Mouse (Mus musculus): ENCODE measurements around the gene Dazap1. TPM values are rescaled to one million over a fixed set of nuclear protein-coding genes. Genes with fewer than 3 reads are reported as not detected.

Gene Dazap1
- 78.1 TPM for polyA plus RNA-seq (2017; shearing (Covaris generic))

DNA sequence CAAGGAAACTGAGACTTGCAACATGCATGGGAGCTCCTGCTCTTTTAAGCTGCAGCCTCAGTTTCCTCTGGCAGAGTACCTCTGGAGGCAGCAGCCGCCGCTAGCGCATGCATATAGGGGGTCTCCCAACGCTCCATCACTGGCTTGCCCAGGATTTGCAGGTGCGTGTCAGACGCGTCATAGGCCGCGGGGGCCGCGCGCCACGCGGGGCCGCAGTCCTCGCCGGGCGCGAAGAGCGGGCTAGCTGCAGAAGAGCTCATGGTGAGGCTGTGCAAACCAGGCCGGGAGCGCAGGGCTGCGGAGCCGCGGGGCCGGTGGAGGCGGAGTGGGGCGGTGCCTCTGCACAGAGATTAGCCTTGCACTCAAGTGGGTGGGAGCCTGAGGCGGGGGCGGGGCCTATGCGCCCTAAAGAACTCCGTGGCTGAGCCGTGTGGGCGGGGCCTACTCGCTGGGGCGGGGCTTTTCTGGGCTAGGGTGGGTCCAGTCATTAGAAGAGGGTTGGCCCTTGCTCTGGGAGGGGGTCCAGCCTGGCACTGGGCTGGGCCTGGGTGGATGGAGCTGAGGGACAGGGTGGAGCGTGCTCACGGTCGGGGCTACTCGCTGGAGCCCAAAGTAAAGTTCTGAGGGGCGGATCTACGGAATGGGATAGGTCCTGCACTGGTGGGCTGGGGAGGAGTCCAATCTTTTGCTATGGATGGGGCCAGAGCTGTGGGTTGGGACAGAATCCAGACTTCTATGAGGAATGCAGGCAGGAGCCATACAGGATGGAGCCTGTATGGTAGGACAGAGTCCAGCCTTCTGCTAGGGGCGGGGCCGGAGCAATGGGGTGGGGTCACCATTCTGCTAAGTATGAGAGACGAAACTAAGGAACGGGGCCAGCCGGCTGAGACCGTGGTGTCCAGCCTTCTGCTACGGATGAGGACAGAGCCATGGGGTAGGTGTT, at the start of gene Dazap1, which contains the start of gene Gamt:
Dazap1 (plus strand) TSS at position 845 of the 943 bp plus-strand sequence.
Gamt (minus strand) TSS at position 371 of the 943 bp plus-strand sequence.

DNA sequence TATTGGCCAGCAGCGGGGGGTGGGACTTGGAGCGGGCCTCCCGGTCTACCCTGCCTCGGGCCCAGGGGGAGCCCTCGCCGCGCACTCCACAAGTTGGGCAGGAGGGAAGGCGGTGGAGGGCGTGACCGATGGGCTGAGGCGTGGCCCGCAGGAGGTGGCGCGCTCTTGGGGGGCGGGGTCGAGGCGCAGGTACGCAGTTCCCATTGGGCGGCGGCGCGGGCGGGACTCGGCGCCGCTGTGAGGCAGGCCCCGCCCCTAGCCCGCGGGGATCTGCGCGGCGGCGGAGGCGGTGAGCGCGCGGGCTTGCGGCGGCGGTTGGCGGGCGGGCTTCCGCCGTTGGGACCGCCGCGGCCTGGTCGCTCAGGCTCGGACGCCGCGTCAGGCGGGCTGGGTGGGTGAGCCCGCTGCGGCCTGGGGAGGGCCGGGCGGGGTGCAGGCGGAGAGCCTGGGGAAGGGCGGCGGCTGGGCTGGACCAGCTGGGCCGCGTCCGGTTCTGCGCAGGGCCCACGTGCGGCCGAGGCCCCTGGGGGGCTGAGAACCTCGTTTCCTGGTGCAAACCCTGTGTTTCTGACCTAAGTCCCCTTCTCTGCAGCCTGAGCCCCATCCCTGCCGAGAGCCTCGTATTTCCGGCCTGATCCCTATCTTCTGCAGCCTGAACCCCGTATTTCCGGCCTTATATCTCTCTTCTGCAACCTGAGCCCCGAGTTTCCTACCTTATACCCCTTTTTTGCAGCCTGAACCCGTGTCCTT, 34.7 kb upstream of the Dazap1 start, which contains the start of gene Mum1:
Mum1 (plus strand) TSS at position 19 of the 750 bp plus-strand sequence.

DNA sequence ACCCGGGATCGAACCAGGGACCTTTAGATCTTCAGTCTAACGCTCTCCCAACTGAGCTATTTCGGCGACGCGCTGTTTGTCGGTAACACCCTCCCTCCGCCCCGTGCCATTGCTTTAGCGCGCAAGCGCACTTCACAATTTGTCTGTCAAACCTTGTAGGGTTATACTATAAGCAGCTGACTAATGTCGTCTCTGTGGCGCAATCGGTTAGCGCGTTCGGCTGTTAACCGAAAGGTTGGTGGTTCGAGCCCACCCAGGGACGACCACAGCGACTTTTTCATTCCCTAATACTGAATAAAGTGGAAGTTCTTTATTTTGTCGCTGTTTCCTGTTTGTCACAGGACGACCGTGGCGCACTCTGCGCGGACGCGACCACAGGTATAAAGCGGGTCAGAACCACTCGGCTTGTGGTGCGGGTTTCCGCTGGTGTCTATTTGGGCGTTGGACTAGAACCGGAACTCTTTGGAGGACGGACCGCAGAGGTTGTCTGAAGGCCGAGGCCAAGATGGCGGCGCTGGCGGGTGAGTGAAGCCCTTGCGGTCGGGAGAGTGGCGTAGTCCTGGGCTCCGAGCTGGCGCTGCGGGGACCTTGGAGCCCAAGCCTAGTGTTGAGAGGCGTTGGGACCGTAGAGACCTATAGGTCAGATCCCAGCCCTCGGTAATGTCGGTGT, 12.2 kb upstream of the Dazap1 start, which contains the start of gene Ndufs7:
Ndufs7 (plus strand) TSS at position 151 of the 670 bp plus-strand sequence.

DNA sequence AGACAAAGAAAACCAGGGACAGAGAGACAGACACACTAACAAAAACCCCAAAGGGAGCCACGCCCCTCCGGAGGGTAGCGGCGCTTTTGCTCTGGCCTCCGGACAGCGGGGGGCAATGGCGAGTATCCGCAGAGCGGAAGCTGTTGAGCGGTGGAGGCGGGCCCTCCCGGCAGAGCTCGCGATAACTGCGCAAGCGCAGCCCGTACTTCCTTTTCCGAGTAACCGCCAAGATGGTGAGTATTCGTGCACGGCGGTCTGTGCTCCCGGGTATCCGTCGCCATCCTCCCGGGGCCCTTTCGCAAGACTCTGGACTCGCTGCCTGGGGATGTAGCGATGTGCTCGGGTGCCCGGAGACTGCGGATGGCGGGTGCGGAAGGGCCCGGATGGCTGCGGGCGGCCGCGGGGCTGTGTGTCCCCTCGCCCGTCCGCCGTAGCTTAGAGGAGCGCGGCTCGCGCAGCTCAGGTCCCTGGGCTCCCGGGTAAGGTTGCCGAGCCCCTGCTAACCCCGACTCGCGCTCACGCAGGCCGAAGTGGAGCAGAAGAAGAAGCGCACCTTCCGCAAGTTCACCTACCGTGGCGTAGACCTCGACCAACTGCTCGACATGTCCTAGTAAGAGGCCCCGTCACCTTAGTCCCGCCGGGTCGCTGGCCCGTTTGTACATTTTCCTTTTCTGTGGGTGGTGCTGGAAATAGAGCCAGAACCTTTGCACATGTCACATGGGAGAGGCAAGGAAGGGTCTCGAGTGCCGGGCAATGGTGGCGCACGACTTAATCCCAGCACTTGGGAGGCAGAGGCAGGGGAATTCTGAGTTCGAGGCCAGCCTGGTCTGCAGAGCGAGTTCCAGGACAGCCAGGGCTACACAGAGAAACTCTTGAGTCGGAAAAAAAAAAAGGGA, 31.2 kb downstream of the Dazap1 start, which contains the start of gene Rps15:
Rps15 (plus strand) TSS at position 203 of the 896 bp plus-strand sequence.

GRCm38 (mm10) chr10:80295618-80296425, 34.5 kb downstream of the Dazap1 start, which contains the start of gene Apc2:
Apc2 (plus strand) TSS chr10:80295977.

GRCm38 (mm10) chr10:80320340-80320760, 59.1 kb downstream of the Dazap1 start, which contains the start of gene 2310011J03Rik:
2310011J03Rik (minus strand) TSS chr10:80320537.

DNA sequence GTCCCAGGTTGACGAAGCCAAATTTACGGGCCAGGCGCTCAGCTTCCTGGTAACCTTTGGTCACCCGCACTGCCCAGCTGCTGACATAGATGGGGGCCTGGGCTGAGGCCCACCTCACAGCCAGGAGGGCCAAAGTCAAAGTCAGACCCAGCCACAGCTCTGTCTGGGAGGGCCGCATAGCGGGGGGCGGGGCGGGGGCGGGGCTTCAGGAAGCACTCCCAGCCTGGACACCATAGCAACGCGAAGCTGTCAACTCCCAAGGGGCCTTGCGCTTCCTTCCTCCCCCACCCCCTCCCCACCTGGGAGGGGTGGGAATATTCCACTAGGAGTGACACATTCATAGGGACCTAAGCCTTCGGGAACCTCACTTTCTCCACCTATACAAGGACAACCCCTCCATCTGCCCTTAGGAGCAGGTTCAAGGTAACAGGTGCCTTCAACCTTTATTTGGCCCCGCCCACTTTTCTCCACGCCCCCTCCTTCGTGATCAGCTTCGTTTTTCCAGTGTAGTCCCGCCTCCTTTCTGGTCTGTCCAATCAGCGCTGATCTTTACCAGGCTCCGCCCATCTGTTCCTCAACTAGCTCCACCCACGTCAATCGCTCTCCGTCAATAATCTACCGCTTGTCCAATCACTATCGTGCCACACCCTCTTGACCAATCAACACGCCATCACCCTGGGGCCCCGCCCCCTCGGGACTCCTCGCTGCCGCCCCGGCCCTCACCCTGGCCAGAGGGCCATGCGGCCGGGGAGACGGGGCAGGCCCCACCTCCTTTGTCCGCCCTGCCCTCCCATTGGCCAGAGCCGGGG, 68.2 kb downstream of the Dazap1 start, which contains the start of the genes Pcsk4 and Reep6:
Pcsk4 (minus strand) TSS at position 226 of the 809 bp plus-strand sequence.
Reep6 (plus strand) TSS at position 681 of the 809 bp plus-strand sequence.

Other genes with a start within 250 kb of the Dazap1 start
- gene Arhgap45, start 244.8 kb upstream of the Dazap1 start, polyA plus RNA-seq (2017; shearing (Covaris generic)) = 732 TPM
- gene Polr2e, start 221.7 kb upstream of the Dazap1 start, polyA plus RNA-seq (2017; shearing (Covaris generic)) = 104 TPM
- 296 TPM for gene Gpx4, start 214.3 kb upstream of the Dazap1 start, polyA plus RNA-seq (2017; shearing (Covaris generic))
- gene Sbno2, start 155.9 kb upstream of the Dazap1 start, polyA plus RNA-seq (2017; shearing (Covaris generic)) = 60.3 TPM
- 31.4 TPM for gene Stk11, start 145.7 kb upstream of the Dazap1 start, polyA plus RNA-seq (2017; shearing (Covaris generic))
- 367 TPM for gene Atp5d, start 122.9 kb upstream of the Dazap1 start, polyA plus RNA-seq (2017; shearing (Covaris generic))
- gene Cbarp, start 120.7 kb upstream of the Dazap1 start, polyA plus RNA-seq (2017; shearing (Covaris generic)) = 5.3 TPM
- 4.4 TPM for gene Midn, start 113.2 kb upstream of the Dazap1 start, polyA plus RNA-seq (2017; shearing (Covaris generic))
- gene Cirbp, start 95.5 kb upstream of the Dazap1 start, polyA plus RNA-seq (2017; shearing (Covaris generic)) = 232 TPM
- gene 1600002K03Rik, start 88.5 kb upstream of the Dazap1 start, polyA plus RNA-seq (2017; shearing (Covaris generic)) = 18.9 TPM
- gene Efna2, start 82.0 kb upstream of the Dazap1 start, polyA plus RNA-seq (2017; shearing (Covaris generic)) = 0.41 TPM
- gene Mum1, start 35.1 kb upstream of the Dazap1 start, polyA plus RNA-seq (2017; shearing (Covaris generic)) = 66.2 TPM
- 159 TPM for gene Ndufs7, start 12.4 kb upstream of the Dazap1 start, polyA plus RNA-seq (2017; shearing (Covaris generic))
- gene Gamt, start 474 bp upstream of the Dazap1 start, polyA plus RNA-seq (2017; shearing (Covaris generic)) = 1.8 TPM
- gene Rps15, start 31.0 kb downstream of the Dazap1 start, polyA plus RNA-seq (2017; shearing (Covaris generic)) = 748 TPM
- gene Apc2, start 34.5 kb downstream of the Dazap1 start, polyA plus RNA-seq (2017; shearing (Covaris generic)) = 0.05 TPM
- gene 2310011J03Rik, start 59.1 kb downstream of the Dazap1 start, polyA plus RNA-seq (2017; shearing (Covaris generic)) = 29.9 TPM
- 1.8 TPM for gene Pcsk4, start 68.0 kb downstream of the Dazap1 start, polyA plus RNA-seq (2017; shearing (Covaris generic))
- not detected for gene Reep6, start 68.5 kb downstream of the Dazap1 start, polyA plus RNA-seq (2017; shearing (Covaris generic))
- not detected for gene Adamtsl5, start 86.9 kb downstream of the Dazap1 start, polyA plus RNA-seq (2017; shearing (Covaris generic))
- gene Plk5, start 95.0 kb downstream of the Dazap1 start, polyA plus RNA-seq (2017; shearing (Covaris generic)) = not detected
- 7.3 TPM for gene Mex3d, start 126.2 kb downstream of the Dazap1 start, polyA plus RNA-seq (2017; shearing (Covaris generic))
- 92.9 TPM for gene Mbd3, start 138.1 kb downstream of the Dazap1 start, polyA plus RNA-seq (2017; shearing (Covaris generic))
- 115 TPM for gene Uqcr11, start 145.3 kb downstream of the Dazap1 start, polyA plus RNA-seq (2017; shearing (Covaris generic))
- gene Tcf3, start 172.2 kb downstream of the Dazap1 start, polyA plus RNA-seq (2017; shearing (Covaris generic)) = 88.8 TPM
- 0.07 TPM for gene Onecut3, start 233.3 kb downstream of the Dazap1 start, polyA plus RNA-seq (2017; shearing (Covaris generic))

Measured in effector memory CD4-positive, alpha-beta T cell, adult 7 months (primary cell).